Mouse (Mus musculus): ENCODE data around the gene Jade1. TPM values are rescaled to one million over a fixed set of nuclear protein-coding genes. Genes with fewer than 3 reads are reported as not detected.

Jade1 gene
- 22.5 and 25.2 TPM in 2 replicates for polyA plus RNA-seq (2012; ENCODE audit: insufficient read depth, insufficient read length, missing spikeins)

DNA sequence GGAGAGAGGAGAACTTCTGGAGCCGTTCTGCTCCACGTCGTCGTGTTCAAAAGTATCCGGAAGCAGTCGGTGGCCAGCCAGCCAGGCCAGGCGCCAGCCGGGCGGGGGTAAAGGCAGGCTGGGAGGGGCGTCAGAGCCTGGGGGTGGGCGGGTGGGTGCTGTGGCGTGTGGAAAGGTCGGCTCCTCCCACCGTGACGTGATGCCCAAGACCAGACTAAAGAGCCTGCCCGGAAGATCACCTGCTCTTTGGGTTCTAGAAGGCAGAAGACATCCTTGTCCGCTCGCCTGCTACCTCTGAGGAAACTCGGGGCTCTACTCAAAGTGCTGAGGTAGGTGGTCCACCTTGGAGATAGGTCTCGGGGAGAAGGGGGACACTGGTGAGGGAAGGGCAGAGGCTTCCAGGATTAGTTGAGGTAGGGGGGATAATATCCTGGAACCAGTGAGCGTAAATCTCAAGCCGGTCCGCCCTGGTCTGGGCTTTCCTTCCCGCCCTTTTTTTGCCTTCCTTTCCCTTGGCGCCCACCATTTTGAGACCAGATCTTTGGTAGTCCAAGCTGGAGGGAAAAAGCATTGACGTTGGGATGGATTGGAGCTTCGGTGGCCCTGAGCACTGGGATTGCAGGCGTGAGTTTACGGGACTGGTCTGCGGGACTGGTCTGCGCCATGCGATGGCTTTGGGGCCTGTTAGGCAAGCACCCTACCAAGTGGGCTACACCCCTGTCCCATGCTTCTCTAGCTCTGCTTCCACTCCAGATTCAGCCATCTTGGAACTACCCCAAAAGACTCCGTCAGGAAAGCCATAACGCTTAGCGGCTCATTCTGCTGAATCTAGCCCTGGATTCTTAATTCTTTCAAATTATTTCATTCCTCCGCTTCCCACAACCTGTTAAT is at the start of gene Jade1:
Gene Jade1, plus strand, starts transcription at position 241 of the 891 bp plus-strand sequence.
- Histone ChIP-seq H3K4me1 (ENCODE audit: control insufficient read depth, insufficient read depth, insufficient read length, low read length) (no peaks in the 10 kb centered on the region), H3K4me3 (ENCODE audit: insufficient read depth, low read depth, low read length) (no peak within 1 kb of the TSS), H3K27ac (replicated peaks; ENCODE audit: low read depth, low read length) (no peak within 1 kb of the TSS)

DNA sequence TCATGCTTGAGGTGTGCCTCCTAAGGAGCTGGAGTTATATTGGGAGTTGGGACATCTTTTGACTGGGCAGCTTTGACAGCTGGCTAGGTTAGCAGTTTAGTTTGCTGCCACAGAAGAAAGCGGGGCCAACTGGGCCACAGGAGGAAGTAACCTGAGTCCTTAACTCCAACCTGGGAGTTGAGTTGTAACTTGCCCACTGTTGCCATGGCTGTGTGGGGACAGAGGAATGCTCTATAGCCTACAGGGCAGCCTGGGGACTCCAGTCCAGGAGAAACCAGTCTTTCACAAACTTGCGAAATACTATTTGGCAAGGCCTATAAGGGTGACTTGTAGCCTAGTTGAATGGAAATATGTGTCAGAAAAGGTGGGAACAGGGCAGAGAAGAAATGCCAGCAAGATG is 46.1 kb upstream of the Jade1 start:
- Histone ChIP-seq H3K4me1 (ENCODE audit: control insufficient read depth, insufficient read depth, insufficient read length, low read length) (peaks cover 6% of the 10 kb centered on the region), H3K27ac (replicated peaks; ENCODE audit: low read depth, low read length) (peak overlapping the region; percentile 66), H3K4me3 (ENCODE audit: insufficient read depth, low read depth, low read length) (no peak overlapping the region)

DNA sequence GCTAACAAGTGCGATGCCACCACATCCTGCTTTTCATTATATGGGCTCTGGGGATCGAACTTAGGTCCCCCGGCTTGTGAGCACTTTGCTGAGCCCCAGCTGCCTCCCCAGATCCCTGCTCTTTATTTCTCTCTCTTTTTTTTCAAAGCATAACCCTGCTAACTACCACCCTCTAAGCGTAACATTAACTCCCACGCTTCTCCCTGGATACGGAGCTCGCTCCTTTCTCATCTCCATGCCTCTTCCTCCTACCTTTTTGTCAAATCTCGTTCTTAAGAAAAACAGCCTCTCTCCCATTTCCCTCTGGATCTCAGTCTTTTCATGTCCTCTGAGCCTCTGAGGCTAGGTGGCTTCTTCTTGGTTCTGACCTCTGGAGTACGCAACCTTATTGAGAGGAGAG is 45.3 kb upstream of the Jade1 start:
- peaks cover 6% of the 10 kb centered on the region for H3K4me1 ChIP-seq (ENCODE audit: control insufficient read depth, insufficient read depth, insufficient read length, low read length)
- no peak overlapping the region for H3K4me3 ChIP-seq (ENCODE audit: insufficient read depth, low read depth, low read length)
- peak overlapping the region; percentile 66 for H3K27ac ChIP-seq (replicated peaks; ENCODE audit: low read depth, low read length)

DNA sequence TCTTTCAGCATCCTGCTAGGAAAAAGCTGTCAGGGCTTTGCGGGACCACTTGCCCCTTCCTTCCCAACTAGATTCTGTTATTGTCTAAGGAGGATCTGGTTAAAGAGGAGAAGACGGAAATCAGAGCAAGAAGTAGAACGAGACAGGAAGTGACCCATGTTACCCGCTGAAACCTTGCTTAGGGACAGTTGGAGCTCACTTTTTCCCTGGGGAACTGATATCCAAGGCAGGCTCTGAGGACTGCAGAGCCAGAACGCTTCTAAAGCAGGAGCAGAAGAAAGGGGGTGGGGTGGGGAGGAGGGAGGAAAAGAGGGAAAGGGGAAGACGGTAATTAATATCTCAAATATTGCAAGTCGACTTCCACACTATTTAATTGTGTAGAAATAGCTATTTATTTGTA is 44.8 kb upstream of the Jade1 start:
- H3K27ac ChIP-seq (replicated peaks; ENCODE audit: low read depth, low read length) = peak overlapping the region; percentile 66
- H3K4me3 ChIP-seq (ENCODE audit: insufficient read depth, low read depth, low read length) = no peak overlapping the region; the same call in 1 of the 2 replicates
- peaks cover 6% of the 10 kb centered on the region for H3K4me1 ChIP-seq (ENCODE audit: control insufficient read depth, insufficient read depth, insufficient read length, low read length)

DNA sequence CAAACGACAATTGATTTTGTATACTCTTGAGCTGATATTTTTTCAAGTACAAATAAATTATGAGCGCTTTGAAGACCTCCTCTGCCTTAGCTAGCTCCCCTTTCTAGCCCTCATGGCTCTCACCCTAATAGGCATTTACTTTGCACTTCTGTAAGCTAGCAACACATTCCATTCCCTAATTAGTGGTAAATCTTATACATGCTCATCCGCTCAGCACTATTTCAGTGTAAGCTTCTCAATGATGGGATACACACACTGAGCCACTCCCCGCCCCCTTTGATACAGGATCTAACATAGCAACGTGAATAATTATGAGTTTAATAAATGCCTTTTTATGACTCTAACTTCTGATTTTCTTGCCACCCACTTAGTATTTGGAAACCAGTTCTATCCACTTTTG is 41.5 kb upstream of the Jade1 start:
- Histone ChIP-seq H3K4me3 (ENCODE audit: insufficient read depth, low read depth, low read length) (no peak overlapping the region), H3K27ac (replicated peaks; ENCODE audit: low read depth, low read length) (no peak overlapping the region), H3K4me1 (ENCODE audit: control insufficient read depth, insufficient read depth, insufficient read length, low read length) (peaks cover 4% of the 10 kb centered on the region; the same call in 1 of the 2 replicates)

DNA sequence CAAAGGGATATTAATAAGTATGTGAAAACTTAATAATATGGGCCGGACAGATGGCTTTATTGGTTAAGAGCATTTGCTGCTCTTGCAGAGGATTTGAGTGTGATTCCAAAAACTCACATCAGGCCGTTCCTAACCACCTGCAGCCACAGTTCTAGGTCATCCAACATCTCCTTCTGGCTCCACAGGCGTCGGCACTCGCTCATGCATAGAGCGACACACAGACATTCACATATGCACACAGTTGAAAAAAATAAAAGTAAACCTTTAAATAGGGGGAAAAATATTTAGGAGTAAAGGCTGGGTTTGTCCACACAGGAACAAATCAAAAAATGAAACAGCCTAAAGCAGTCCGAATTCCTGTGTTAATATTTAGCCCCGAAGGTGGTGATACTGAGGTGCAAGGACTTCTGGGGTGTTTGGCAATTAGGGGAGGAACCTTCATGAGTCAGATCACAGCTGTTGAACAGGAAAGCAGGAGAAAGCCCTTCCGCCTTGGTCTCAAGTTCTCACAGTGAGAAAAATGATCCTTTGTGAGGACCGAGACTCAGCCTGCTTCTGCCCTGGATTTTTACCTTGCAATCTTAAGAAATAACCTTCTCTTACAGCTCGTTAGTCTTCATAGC is 40.7 kb upstream of the Jade1 start:
- H3K27ac ChIP-seq (replicated peaks; ENCODE audit: low read depth, low read length) = no peak overlapping the region
- no peak overlapping the region for H3K4me3 ChIP-seq (ENCODE audit: insufficient read depth, low read depth, low read length)
- peaks cover 3% of the 10 kb centered on the region; the same call in 1 of the 2 replicates for H3K4me1 ChIP-seq (ENCODE audit: control insufficient read depth, insufficient read depth, insufficient read length, low read length)

DNA sequence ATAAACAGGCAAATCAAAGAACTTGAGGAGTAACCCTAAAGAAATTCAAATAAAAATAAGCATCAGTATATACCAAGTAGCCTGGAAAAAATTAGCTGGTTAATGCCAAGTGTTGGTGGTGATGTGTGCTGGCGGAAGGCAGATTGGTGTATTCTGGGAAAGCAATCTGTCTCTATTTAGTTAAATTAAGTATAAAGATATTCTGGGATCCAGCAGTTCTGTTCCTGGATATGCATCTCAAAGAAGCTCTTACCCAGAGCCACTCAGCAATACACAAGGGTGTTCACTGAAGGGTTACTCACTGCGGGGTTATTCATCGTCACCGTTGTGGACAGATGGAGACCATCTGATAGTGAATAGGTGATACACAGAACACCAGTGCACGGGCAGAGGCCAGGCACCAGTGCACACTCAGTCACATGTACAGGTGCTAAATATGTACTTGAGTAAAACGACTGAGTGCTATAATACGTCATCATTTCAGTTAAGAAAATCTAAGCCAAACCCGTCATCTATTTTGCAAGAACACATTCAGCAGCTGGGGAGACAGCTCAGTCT is 38.5 kb upstream of the Jade1 start:
- H3K4me1 ChIP-seq (ENCODE audit: control insufficient read depth, insufficient read depth, insufficient read length, low read length) = no peaks in the 10 kb centered on the region
- no peak overlapping the region for H3K27ac ChIP-seq (replicated peaks; ENCODE audit: low read depth, low read length)
- no peak overlapping the region for H3K4me3 ChIP-seq (ENCODE audit: insufficient read depth, low read depth, low read length)

DNA sequence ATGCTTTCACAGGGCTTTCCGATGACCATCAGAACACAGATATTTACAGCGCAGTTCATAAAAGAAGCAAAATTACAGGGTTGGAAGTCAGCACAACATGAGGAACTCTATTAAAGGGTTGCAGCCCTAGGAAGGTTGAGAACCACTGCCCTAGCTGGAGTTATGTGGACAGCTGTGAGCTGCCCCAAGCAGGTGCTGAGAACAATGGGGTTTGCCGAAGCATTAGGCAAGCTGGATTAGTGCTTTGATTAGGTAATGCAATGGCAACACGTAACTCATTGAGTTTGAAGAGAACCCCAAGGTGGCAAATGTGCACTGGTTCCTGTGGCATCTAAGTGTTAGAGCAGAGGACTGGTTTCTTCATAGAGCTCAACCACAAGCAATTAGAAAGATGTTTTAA is 34.6 kb upstream of the Jade1 start:
- Histone ChIP-seq H3K4me1 (ENCODE audit: control insufficient read depth, insufficient read depth, insufficient read length, low read length) (no peaks in the 10 kb centered on the region), H3K4me3 (ENCODE audit: insufficient read depth, low read depth, low read length) (no peak overlapping the region)

DNA sequence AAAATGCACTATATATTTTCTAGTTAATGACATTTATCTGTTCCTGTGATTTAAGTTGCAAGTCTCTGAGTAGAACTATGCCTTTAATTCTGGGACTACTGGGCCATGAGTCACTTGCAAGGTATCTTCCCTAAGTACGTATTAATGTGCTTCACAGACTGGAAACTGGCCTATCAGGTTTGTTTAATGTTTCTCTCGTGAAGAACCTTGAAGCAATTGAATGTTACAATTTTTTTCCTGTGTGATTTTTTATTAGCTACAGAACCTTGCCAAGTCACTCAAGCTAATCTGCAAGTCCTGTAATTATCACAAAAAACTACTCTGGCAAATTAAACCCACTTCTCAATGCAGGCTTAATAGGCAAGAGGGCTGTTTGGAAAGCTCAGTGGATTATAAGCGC is 33.8 kb upstream of the Jade1 start:
- Histone ChIP-seq H3K4me1 (ENCODE audit: control insufficient read depth, insufficient read depth, insufficient read length, low read length) (no peaks in the 10 kb centered on the region), H3K27ac (replicated peaks; ENCODE audit: low read depth, low read length) (no peak overlapping the region), H3K4me3 (ENCODE audit: insufficient read depth, low read depth, low read length) (no peak overlapping the region)

More for the DNA sequence above, 34.6 kb upstream of the Jade1 start:
- no peak overlapping the region for H3K27ac ChIP-seq (replicated peaks; ENCODE audit: low read depth, low read length)

DNA sequence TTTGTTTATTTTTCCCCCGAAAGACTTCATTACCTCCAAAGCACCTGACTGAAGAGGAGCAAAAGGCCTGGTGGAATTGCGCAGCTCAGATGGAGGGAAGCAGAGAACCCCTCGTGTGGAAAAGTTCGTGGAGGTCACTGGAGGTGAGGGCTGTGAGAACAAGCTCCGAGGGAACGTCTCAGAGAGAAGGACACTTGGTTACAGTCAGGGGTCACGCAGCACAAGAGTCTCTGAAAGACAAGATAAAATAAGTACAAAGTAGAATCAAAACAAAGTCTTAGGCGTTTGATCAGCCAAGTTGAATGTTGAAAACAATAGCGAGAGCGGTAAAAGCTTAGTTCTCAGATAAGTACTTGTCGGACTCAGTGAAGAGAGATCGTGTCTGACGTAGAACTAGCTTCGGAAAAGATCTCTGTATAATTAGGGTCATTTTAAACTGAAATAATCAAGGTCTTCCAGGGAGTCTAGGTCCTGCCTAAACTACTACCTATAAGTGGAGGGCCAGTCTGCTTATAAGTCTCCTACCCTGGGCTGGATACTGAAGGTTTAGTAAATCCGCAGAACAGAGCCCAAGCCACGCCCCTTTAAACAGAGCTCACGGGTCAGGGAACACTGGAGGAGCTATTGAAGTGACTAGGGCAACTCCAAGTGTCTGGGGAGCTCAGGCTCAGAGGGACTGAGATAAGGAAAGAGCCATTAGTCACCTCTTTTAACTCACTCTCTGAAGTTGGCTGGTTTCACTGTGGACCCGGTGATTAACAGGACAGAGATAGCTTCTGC is 33.1 kb upstream of the Jade1 start:
- H3K27ac ChIP-seq (replicated peaks; ENCODE audit: low read depth, low read length) = no peak overlapping the region
- H3K4me1 ChIP-seq (ENCODE audit: control insufficient read depth, insufficient read depth, insufficient read length, low read length) = no peaks in the 10 kb centered on the region
- no peak overlapping the region for H3K4me3 ChIP-seq (ENCODE audit: insufficient read depth, low read depth, low read length)

DNA sequence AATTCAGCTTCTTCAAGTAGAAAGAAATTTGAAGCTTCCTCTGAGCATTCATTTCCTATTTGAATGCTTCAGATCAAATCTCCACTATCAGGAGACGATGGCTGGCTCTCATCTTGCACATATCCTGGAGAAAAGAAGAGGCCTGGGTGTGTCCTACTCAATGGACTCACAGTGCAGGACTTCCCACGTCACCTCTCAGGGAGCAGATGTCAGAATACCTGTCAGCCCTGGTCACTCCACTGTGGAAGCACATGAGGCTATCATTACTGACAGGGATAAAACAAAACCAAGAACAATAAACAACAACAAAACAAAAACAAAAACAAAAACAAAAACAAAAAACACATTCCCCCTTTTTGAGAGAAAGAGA is 32.5 kb upstream of the Jade1 start:
- Histone ChIP-seq H3K27ac (replicated peaks; ENCODE audit: low read depth, low read length) (no peak overlapping the region), H3K4me3 (ENCODE audit: insufficient read depth, low read depth, low read length) (no peak overlapping the region), H3K4me1 (ENCODE audit: control insufficient read depth, insufficient read depth, insufficient read length, low read length) (no peaks in the 10 kb centered on the region)

DNA sequence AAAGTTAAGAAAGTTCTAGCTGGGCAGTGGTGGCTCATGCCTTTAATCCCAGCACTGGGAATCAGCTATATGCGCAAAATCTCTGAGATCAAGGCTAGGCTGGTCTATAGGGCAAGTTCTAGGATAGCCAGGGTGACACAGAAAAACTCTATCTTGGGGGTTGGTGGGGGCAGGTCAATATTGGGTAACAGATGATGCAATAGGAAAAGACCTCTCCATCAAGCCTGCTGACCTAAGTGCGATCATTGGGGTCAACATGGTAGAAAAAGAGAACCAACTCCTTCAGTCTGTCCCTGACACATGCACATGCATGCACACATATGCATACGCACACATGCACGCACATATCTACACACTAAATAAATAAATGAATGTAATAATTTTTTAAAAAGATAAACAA is 32.1 kb upstream of the Jade1 start:
- no peaks in the 10 kb centered on the region for H3K4me1 ChIP-seq (ENCODE audit: control insufficient read depth, insufficient read depth, insufficient read length, low read length)
- H3K4me3 ChIP-seq (ENCODE audit: insufficient read depth, low read depth, low read length) = no peak overlapping the region
- no peak overlapping the region for H3K27ac ChIP-seq (replicated peaks; ENCODE audit: low read depth, low read length)

DNA sequence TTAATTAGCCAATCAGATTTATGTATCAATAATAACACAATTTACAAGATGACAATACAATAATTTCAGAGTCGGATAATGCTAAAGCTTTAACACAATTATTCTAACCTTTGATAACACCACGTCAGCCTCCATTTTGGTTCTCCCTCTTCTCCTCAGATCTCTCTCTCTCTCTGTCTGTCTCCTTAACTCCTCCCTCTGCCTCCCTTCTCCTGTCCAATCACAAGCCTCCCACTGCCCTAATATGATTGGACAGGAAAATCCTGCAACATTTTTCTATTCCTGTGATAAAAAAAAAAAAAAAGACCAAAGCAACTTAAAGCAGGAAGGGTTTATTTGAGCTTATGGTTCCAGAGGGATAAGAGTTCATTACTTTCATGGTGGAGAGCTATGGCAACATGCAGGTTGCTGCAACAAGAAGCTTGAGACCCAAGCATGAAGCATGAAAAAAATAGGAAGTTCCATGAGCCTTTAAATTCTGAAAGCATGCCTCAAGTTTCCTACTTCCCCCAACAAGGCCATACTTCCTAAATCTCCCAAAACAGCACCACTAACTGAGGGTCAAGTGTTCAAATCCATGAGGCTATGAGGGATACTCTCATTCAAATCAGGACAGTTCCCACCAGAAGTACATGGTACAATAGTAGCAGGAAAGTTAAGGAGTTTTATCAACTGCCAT is 27.1 kb upstream of the Jade1 start:
- Histone ChIP-seq H3K4me1 (ENCODE audit: control insufficient read depth, insufficient read depth, insufficient read length, low read length) (no peaks in the 10 kb centered on the region), H3K4me3 (ENCODE audit: insufficient read depth, low read depth, low read length) (no peak overlapping the region), H3K27ac (replicated peaks; ENCODE audit: low read depth, low read length) (no peak overlapping the region)

DNA sequence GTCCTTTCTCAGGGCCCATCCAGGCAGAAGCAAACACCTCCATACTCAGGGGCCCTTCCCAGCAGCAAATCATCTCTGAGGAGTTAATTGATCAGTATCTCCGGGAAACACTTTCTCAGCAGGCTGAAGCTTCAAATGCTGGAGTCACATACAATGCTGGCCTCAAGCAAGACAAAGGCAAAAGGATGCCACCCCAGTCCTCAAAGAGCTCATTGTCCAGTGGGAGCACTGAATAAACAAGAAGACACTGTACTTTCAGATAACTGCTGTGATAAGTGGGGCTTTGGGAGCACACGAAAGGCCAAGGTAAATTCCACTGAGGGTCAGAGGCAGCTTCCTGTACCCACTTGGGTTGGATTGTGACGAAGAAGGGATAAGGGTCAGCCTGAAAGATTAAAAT is 25.4 kb upstream of the Jade1 start:
- Histone ChIP-seq H3K4me3 (ENCODE audit: insufficient read depth, low read depth, low read length) (no peak overlapping the region), H3K27ac (replicated peaks; ENCODE audit: low read depth, low read length) (no peak overlapping the region), H3K4me1 (ENCODE audit: control insufficient read depth, insufficient read depth, insufficient read length, low read length) (no peaks in the 10 kb centered on the region)
